Mouse (Mus musculus): ENCODE results near the gene Fez2.

Fez2 gene

GRCm38 (mm10) chr17:78434746-78435145 lies 16.8 kb upstream of the Fez2 start:
- TF ChIP-seq GATA4 (IDR thresholded peaks at IDR 0.05; ENCODE audit: insufficient replicate concordance, low read length): no peak

- no peak for TF ChIP-seq GATA4 (IDR thresholded peaks at IDR 0.05; ENCODE audit: insufficient replicate concordance, low read length)
These were observed 12.4 kb upstream of the Fez2 start for GRCm38 (mm10) chr17:78430374-78430773.

- no peak for TF ChIP-seq GATA4 (IDR thresholded peaks at IDR 0.05; ENCODE audit: insufficient replicate concordance, low read length)
These were observed 11.1 kb upstream of the Fez2 start for GRCm38 (mm10) chr17:78429051-78429450.

GRCm38 (mm10) chr17:78425026-78425425 lies 7.1 kb upstream of the Fez2 start:
- no peak for TF ChIP-seq GATA4 (IDR thresholded peaks at IDR 0.05; ENCODE audit: insufficient replicate concordance, low read length)

GRCm38 (mm10) chr17:78419216-78419615 lies 1.3 kb upstream of the Fez2 start:
- no peak for TF ChIP-seq GATA4 (IDR thresholded peaks at IDR 0.05; ENCODE audit: insufficient replicate concordance, low read length)

- no peak for TF ChIP-seq GATA4 (IDR thresholded peaks at IDR 0.05; ENCODE audit: insufficient replicate concordance, low read length)
These were observed 2.7 kb downstream of the Fez2 start for GRCm38 (mm10) chr17:78415255-78415654.

- no peak for TF ChIP-seq GATA4 (IDR thresholded peaks at IDR 0.05; ENCODE audit: insufficient replicate concordance, low read length)
These were observed 8.1 kb downstream of the Fez2 start for GRCm38 (mm10) chr17:78409900-78410299.

GRCm38 (mm10) chr17:78408386-78408785 lies 9.6 kb downstream of the Fez2 start:
- TF ChIP-seq GATA4 (IDR thresholded peaks at IDR 0.05; ENCODE audit: insufficient replicate concordance, low read length): no peak

GRCm38 (mm10) chr17:78407581-78407980 lies 10.4 kb downstream of the Fez2 start:
- TF ChIP-seq GATA4 (IDR thresholded peaks at IDR 0.05; ENCODE audit: insufficient replicate concordance, low read length): peak; percentile 83

GRCm38 (mm10) chr17:78406854-78407253 lies 11.1 kb downstream of the Fez2 start:
- no peak for TF ChIP-seq GATA4 (IDR thresholded peaks at IDR 0.05; ENCODE audit: insufficient replicate concordance, low read length)

- no peak for TF ChIP-seq GATA4 (IDR thresholded peaks at IDR 0.05; ENCODE audit: insufficient replicate concordance, low read length)
These were observed 12.6 kb downstream of the Fez2 start for GRCm38 (mm10) chr17:78405336-78405735.

- TF ChIP-seq GATA4 (IDR thresholded peaks at IDR 0.05; ENCODE audit: insufficient replicate concordance, low read length): no peak
These were observed 14.1 kb downstream of the Fez2 start for GRCm38 (mm10) chr17:78403804-78404203.

GRCm38 (mm10) chr17:78403229-78403628 lies 14.7 kb downstream of the Fez2 start:
- no peak for TF ChIP-seq GATA4 (IDR thresholded peaks at IDR 0.05; ENCODE audit: insufficient replicate concordance, low read length)

- no peak for TF ChIP-seq GATA4 (IDR thresholded peaks at IDR 0.05; ENCODE audit: insufficient replicate concordance, low read length)
These were observed 15.8 kb downstream of the Fez2 start for GRCm38 (mm10) chr17:78402174-78402573.

- TF ChIP-seq GATA4 (IDR thresholded peaks at IDR 0.05; ENCODE audit: insufficient replicate concordance, low read length): peak; percentile 35; the same call in 1 of the 2 replicates
These were observed 16.2 kb downstream of the Fez2 start for GRCm38 (mm10) chr17:78401713-78402112.

- TF ChIP-seq GATA4 (IDR thresholded peaks at IDR 0.05; ENCODE audit: insufficient replicate concordance, low read length): no peak
These were observed 16.6 kb downstream of the Fez2 start for GRCm38 (mm10) chr17:78401311-78401710.

GRCm38 (mm10) chr17:78400130-78400840 lies 17.7 kb downstream of the Fez2 start:
- TF ChIP-seq GATA4 (IDR thresholded peaks at IDR 0.05; ENCODE audit: insufficient replicate concordance, low read length): no peak
